Mouse (Mus musculus) left cerebral cortex, postnatal 25 days (tissue): ENCODE measurements around the gene Cdkn3. TPM values are rescaled to one million over a fixed set of nuclear protein-coding genes. Genes with fewer than 3 reads are reported as not detected.
"Not testable (repeated sequence)": the region's sequence is repeated elsewhere in the genome, so short reads cannot be mapped to it uniquely, and the experiment has no call there.

ENCODE experiments used
- DNase-seq, 2 experiments: peaks; one replicate each; pipeline ENCODE4 v3.0.0; 2022; ENCODE audit warnings: low spot score in 2 of 2, mixed read lengths in 1 of 2
- intact Hi-C: fragments of 180-260 bp; cut with DNase I; formaldehyde crosslinking; loops from one replicate; pipeline ENCODE4 v1.15.1; 2025
- total RNA-seq, 2 experiments: library from RNA; stranded (reverse); gene quantifications; 2 replicates each; pipeline ENCODE4 v1.2.3; 2021

The Cdkn3 gene
- total RNA-seq, 2 experiments from 2014 or later = 1.1 to 1.9 TPM

DNA sequence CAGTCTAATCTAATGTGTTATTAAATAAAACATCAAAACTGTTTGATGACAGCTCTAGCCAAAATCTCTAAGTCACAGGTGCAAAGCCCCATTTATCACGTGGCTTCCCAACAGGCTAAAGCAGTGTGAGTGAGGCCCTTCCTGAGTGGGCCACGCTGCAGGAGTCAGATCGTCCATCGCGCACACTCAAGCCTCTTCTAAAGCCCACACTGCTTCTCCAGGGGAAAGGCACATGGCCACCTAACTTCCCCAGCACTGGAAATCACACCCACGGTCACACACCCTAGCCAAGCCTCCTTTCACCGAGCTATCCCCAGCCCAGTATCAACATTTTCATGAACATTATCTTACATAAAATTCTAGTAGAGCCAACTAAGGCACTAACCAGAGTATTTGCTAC is 20.7 kb downstream of the Cdkn3 start:
- no peak for DNase-seq
- intact Hi-C loops = no loop called here

DNA sequence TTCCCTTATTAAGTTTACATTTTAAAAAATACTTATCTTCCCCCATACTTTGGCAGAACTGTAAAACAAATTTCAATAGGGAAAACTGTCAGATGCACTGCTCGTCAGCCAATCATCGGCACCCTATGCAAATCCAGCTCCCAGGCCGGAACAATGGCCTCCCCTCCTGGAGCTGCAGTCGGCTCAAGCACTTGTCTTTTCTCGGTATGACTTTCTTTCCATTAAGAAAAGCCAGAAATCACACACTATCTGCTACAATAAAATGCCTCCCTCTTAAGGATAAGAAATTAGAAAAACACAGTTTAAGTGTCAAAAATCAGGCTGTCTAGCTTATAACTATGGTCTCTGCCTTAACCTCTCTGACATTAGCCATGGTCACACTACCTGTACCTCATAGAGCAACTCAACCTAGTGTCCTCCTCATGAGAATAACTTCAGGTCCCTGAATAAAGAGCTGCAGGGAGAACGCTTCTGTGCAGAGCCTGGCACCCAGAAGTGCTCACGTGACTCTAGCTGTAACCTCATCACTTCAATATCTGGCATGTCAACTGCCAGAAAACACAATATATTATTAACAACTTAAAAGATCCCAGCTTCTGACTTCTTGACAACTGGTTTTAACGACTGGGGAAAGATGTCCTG is 22.0 kb downstream of the Cdkn3 start:
- no peak for DNase-seq
- intact Hi-C loops = no loop called here

- intact Hi-C loops = no loop called here
- DNase-seq = no peak
These were observed 23.1 kb downstream of the Cdkn3 start for GRCm38 (mm10) chr14:46783327-46783926.

- intact Hi-C loops = no loop called here
- no peak for DNase-seq
These were observed 24.9 kb downstream of the Cdkn3 start for GRCm38 (mm10) chr14:46785247-46785646.

DNA sequence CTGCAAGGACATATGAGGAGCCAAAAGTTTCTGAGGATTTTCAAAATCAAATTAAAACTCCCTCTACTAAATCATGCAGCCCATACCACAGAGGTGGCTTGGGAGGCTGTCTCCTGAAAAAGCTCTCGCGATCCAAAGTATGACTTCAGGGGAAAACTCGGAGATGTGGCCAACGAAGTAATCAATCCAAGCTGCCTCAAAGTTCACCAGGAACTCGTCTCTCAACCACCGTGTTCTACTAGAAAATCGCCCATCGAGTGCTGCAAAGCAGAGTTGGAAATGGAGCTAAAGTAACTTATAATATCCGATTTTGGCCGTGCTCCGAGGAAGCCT is 27.1 kb downstream of the Cdkn3 start:
- intact Hi-C loops = no loop called here
- no peak for DNase-seq

- DNase-seq = peak; percentile 88 to 91
- intact Hi-C loops = loop anchor here (1.0 kb wide), 1 partner anchor 33 kb away; no protein-coding TSS in a partner anchor
These were observed 27.6 kb downstream of the Cdkn3 start, which contains the start of gene Cnih1 for GRCm38 (mm10) chr14:46787787-46788504. Gene Cnih1, minus strand, starts transcription at chr14:46788411.

GRCm38 (mm10) chr14:46788505-46788901 is 28.2 kb downstream of the Cdkn3 start:
- no peak for DNase-seq
- intact Hi-C loops = loop anchor here (1.0 kb wide), 1 partner anchor 33 kb away; no protein-coding TSS in a partner anchor

DNA sequence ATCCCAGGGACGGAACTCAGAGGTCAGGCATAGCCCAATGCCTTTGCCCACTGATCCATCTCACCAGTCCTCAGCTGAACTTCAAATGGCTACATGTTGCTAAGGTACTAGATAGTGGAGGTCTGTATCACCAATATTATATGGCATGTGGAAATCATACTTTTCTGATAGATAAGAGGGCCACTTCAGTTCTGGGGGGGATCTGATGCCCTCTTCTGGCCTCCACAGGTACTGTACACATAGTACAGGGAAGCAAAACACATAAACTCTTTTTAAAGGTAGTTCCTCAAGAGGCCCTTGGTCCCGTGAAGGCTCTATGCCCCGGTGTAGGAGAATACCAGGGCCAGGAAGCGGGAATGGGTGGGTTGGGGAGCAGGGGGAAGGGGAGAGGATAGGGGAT is 30.0 kb downstream of the Cdkn3 start:
- DNase-seq = no peak
- intact Hi-C loops = no loop called here

- intact Hi-C loops = no loop called here
- DNase-seq = no peak
These were observed 30.4 kb downstream of the Cdkn3 start for GRCm38 (mm10) chr14:46790723-46791122.

DNA sequence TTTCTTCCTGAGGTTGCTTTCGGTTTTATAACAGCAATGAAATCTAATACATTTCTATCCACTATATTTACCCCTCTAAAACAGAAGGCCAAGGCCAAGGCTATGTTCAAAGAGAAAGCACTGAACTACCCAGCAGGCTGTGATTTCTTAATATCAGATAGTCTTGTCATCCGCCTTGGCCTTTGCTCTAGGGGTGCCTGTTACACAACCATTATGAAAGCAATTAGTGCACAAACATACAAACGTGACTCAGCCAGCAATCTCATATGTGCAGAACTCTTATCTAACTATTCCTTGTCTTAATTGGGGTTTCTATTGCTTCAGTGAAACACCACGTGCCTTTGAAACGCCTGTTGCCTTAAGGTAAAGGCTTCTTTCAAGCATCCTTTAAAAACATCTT is 33.8 kb downstream of the Cdkn3 start:
- intact Hi-C loops = no loop called here
- DNase-seq = no peak

GRCm38 (mm10) chr14:46800684-46801345 is 40.5 kb downstream of the Cdkn3 start:
- intact Hi-C loops = no loop called here

DNA sequence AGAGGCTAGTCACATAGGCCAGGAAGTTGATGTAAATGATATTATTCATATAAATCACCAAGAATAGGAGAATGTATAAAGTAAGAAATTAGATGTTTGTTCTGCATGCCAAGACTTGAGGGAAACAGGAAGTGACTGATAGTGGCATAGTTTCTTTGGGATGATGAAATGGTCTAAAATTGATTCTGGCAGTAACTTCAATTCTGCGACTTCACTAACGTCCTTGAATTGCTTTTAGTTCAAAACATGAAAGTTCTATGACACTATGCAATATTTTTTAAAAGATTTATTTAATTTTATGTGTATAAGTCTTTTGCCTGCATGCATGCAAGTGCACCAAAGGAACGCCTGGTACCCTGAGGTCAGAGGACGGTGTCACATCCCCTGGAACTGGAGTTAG is 42.9 kb downstream of the Cdkn3 start:
- intact Hi-C loops = no loop called here
- no peak for DNase-seq

More at GRCm38 (mm10) chr14:46800684-46801345, 40.5 kb downstream of the Cdkn3 start:
- DNase-seq = no peak

DNA sequence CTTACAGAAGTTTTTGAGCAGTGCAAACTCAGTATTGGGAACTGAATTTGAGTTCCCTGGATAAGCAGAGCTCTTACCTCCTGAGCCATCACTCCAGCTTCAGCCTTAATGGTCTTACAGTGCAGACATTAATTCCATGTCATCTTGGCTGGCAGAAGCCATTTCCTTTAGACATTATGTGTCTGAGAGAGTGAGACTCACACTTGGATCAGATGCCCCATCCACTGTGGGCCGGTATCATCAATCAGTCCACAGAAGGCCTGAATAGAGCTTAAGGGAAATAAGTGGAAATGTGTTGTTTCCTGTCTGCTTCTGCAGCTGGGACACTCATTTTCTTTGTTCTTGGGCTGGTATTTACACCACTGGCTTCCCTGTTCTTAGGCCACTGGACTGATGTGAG is 43.5 kb downstream of the Cdkn3 start:
- DNase-seq = no peak
- intact Hi-C loops = no loop called here

GRCm38 (mm10) chr14:46806186-46806585 is 45.8 kb downstream of the Cdkn3 start:
- DNase-seq = no peak
- intact Hi-C loops = no loop called here

- no peak for DNase-seq
- intact Hi-C loops = no loop called here
These were observed 47.6 kb downstream of the Cdkn3 start for GRCm38 (mm10) chr14:46807927-46808326.

DNA sequence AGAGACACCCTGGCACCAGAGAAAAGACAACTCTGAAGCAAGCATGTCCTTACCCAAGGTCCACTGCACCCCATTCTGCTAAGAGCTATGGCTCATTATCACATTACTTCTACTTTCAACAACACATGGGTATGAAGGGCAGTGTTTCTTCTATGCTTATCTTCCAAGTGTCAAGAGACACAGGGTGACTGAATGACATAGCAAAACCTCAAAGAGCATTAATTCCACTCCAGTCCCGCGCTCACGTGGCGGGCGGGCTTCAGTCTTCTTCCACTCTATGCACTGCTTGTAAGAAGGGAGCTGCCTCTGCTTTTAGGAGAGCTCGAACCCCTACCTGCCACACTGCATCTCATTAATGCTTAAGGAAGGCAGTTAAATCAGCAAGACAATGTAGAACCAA is 55.3 kb downstream of the Cdkn3 start:
- intact Hi-C loops = no loop called here
- DNase-seq = no peak

DNA sequence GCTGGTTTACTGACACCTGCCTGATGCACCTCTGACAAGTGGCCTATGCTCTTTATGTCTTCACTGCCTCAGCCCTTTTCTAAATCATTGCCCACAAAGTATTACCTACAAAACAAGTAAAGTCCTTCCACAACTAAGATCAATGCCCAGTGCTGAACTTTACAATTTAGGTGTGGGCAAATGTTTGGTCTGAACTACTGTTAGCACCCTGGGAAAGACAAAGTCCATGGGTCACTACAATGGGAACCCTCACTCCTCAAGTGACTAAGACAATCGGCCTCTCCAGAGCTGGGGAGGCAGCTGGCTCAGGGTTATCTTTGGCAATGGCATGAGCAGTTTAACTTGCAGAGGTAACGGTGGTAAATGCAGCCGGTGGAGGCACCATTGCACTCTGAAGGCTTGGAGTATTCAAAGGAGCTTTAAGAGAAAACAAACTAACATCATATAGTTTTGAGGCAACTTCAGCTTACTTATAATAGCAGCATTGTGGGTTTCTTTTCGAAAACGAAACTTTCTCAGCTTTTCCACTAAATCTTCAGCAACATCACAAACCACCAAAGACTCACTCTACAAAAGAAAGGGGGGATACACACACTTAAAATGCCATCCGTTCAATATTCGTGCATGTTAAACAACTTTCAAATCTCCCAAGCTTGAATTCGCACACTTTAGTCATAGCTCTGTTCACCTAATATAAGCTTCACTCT is 56.7 kb downstream of the Cdkn3 start:
- intact Hi-C loops = no loop called here
- DNase-seq = no peak

DNA sequence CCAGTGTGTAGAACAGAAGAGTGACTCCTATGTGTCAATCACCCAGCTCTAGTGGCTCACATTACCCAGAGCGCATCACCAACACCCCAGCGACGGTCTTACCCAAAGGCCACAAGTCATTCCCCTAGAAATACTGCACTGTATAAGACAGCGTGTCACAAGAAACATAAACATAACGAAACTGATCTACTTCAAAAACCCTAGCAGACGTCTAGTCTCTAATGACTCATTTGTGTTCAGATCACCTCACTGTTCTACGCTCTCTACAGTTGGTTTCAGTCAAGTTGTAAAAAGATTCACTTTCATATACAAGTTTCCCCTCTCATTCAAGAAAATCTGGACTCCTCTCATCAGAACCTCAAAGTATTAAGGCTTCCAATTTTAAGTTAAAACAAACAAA is 58.4 kb downstream of the Cdkn3 start:
- intact Hi-C loops = no loop called here
- no peak for DNase-seq

DNA sequence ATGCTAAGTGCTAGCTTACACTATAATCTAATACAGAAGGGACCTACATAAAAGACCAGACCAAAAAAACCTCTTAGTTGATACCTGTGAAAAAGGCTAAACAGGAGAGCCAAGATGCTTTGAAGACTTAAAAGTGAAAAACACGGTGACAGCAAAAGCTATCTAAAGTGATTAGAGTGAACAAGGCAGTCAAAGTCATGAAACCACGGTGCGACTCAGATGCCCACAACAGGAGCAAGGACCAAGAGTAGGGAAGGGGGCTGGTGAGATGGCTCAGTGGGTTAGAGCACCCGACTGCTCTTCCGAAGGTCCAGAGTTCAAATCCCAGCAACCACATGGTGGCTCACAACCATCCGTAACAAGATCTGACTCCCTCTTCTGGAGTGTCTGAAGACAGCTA is 59.6 kb downstream of the Cdkn3 start:
- intact Hi-C loops, DNase-seq: not testable (repeated sequence)
